Mouse (Mus musculus) erythroblast, embryonic 14.5 days (primary cell): ENCODE measurements around the gene Vmn1r188. TPM values are rescaled to one million over a fixed set of nuclear protein-coding genes. Genes with fewer than 3 reads are reported as not detected.
A peak's percentile ranks its signal among the peaks of the same experiment; 100 is the strongest.
"Not testable (repeated sequence)": the region's sequence is repeated elsewhere in the genome, so short reads cannot be mapped to it uniquely, and the experiment has no call there.

ENCODE experiments used
- H3K27me3 ChIP-seq: 2 replicates; pipeline ENCODE4 v1.6.1; 2012; ENCODE audit warnings: inconsistent platforms; ENCODE audit not compliant: control insufficient read depth
- H3K36me3 ChIP-seq: 2 replicates; pipeline ENCODE4 v1.6.1; 2012; ENCODE audit warnings: mild to moderate bottlenecking, inconsistent platforms; ENCODE audit not compliant: control insufficient read depth
- H3K4me1 ChIP-seq: 2 replicates; pipeline ENCODE4 v1.6.1; 2012; ENCODE audit warnings: inconsistent platforms; ENCODE audit not compliant: control insufficient read depth
- H3K4me3 ChIP-seq: replicated peaks from 2 replicates; pipeline ENCODE3; 2012; ENCODE audit warnings: moderate library complexity, mild to moderate bottlenecking, inconsistent platforms
- H3K9me3 ChIP-seq: 2 replicates; pipeline ENCODE4 v1.6.1; 2012; ENCODE audit warnings: low read length, inconsistent platforms, mixed read lengths; ENCODE audit not compliant: control insufficient read depth
- GATA1 ChIP-seq: IDR thresholded peaks from 2 replicates; pipeline ENCODE4 v1.6.1; 2012; ENCODE audit warnings: low read length, inconsistent platforms, mixed read lengths
- TAL1 ChIP-seq: IDR thresholded peaks from 3 replicates; pipeline ENCODE4 v1.6.1; 2012; ENCODE audit warnings: low read length, inconsistent platforms, mixed read lengths
- polyA plus RNA-seq: library from polyadenylated mRNA; stranded (reverse); fragments of >175 nt; gene quantifications from 2 replicates; pipeline ENCODE4 v1.2.3, GENCODE M21; 2012

Gene Vmn1r188
- polyA plus RNA-seq: not detected in 2 replicates

DNA sequence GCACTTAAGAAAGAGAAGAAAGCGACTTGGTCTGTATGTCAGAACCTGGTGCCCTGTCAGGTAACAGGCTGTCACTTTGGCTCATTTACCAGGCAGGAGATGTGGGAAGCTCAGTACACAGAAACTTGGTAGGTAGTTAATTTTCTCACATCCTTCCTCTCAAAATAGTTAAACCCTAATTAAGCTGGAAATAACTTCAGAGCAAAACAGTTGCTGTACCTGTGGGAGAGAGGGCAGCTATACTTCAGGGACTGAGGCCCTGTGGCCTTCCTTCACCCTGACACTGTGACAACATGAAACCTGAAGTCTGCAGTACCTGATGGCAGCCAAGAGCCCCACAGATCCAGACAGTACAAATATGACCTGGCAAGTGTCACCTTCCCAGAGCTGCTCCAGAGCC is at the start of gene Vmn1r188:
TSS of gene Vmn1r188 (plus strand) at position 301 of the 400 bp plus-strand sequence.
- H3K36me3 ChIP-seq, H3K27me3 ChIP-seq, H3K4me3 ChIP-seq, H3K4me1 ChIP-seq, H3K9me3 ChIP-seq: not testable (repeated sequence)

DNA sequence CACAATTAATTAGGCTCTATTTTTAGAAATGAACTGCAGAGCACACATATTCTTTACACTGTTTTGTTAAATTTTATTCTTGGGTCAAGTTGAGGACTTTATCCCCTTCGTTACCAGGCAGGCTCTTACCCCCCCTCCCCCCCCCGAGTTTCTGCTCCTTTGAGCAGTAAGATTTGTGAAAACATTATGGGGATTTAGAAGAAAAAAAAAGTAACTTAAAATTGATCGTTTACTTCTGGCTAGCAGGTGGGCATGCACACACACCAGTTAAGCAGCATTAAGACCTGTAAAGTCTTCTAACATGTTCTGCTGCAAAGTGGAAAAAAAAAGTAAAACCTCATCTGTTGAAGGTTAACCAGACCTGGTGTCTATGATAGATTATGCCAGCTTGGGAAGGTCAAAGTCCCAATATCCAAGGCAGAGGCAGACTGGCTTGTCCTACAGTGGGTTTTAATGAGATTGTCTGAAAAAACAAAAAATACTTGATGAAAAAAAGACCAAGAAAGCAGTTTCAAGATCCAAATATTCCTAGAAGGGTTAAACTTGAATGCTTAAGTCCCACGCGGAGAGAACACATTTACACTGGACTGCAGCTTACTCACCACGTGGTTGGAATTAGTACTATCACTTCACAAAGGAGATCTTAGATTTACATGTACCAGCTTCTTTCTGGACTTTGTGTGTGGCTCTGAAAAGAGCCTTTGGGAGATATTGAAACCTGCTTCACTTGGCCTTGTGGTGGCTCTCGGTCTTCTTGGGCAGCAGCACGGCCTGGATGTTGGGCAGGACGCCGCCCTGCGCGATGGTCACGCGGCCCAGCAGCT is 49.6 kb upstream of the Vmn1r188 start:
- H3K4me3 ChIP-seq: peak overlapping the region; percentile 74
- H3K27me3 ChIP-seq: no peaks in the 10 kb centered on the region
- H3K36me3 ChIP-seq: peaks cover 14% of the 10 kb centered on the region
- no peaks in the 10 kb centered on the region for H3K9me3 ChIP-seq
- TF ChIP-seq TAL1 (no peak), GATA1 (no peak)
- H3K4me1 ChIP-seq: peaks cover 63% of the 10 kb centered on the region

DNA sequence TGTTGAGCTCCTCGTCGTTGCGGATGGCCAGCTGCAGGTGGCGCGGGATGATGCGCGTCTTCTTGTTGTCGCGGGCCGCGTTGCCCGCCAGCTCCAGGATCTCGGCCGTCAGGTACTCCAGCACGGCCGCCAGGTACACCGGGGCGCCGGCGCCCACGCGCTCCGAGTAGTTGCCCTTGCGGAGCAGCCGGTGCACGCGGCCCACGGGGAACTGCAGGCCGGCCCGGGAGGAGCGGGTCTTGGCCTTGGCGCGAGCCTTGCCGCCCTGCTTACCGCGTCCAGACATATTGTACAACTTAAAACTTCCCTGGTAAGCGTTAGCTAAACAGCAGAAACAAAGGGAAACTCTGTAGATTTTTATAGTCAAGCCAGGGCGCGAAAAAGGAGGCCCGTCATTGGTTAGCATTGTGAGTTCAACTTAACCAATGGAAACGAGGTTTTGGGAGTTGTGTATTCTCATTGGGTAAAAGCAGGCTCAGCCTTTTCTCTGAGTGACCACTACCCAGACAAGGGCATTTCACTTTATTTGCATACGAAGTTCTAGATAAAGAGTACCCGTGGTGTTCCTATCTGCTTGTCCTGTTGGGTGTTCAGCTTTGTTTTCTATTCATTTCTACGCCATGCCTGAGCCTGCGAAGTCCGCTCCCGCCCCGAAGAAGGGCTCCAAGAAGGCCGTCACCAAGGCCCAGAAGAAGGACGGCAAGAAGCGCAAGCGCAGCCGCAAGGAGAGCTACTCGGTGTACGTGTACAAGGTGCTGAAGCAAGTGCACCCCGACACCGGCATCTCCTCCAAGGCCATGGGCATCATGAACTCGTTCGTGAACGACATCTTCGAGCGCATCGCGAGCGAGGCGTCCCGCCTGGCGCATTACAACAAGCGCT is 48.7 kb upstream of the Vmn1r188 start, which contains the start of the genes Hist1h2ah and Hist1h2bk:
TSS of gene Hist1h2ah (minus strand) at position 302 of the 882 bp plus-strand sequence.
TSS of gene Hist1h2bk (plus strand) at position 604 of the 882 bp plus-strand sequence.
- Histone ChIP-seq H3K36me3 (peaks cover 14% of the 10 kb centered on the region), H3K4me3 (peak within 1 kb of the TSS; percentile 78), H3K4me1 (peaks cover 65% of the 10 kb centered on the region)
- H3K9me3 ChIP-seq, H3K27me3 ChIP-seq: not testable (repeated sequence)

DNA sequence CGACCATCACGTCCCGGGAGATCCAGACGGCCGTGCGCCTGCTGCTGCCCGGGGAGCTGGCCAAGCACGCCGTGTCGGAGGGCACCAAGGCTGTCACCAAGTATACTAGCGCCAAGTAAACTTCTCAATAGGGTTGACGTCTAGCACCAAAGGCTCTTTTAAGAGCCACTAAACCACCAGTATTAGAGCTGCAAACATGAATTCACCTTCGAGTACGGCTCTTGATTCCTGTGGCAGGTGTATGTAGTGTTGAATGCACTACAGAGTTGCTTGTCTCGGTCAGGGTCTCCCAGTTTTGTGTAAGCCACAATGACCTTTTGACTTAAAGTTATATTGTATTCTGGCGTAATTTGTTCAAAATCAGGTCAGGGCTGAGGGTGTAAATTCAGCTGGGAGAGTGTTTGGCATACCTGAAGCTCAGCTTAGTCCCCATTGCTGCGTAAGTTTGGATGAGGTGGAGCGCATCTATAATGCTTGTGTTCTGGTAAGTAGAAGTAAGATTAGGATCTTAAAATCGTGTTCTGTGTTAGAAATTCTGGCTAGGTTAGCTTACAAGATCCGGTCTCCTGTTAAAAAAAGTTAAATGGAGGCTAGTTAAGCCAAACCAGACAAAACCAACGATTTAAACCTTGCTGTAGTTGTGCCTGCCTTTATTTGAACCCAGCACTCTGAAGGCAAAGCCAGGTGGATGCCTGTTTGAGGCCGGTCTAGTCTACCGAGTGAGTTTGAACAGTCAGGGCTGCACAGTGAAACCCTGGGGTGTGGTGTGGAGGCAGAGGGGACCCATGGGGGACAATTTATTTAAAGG is 47.9 kb upstream of the Vmn1r188 start:
- TF ChIP-seq TAL1: no peak
- TF ChIP-seq GATA1: no peak
- peaks cover 12% of the 10 kb centered on the region for H3K36me3 ChIP-seq
- no peaks in the 10 kb centered on the region for H3K27me3 ChIP-seq
- H3K4me3 ChIP-seq: peak overlapping the region; percentile 78
- peaks cover 63% of the 10 kb centered on the region for H3K4me1 ChIP-seq
- no peaks in the 10 kb centered on the region for H3K9me3 ChIP-seq

DNA sequence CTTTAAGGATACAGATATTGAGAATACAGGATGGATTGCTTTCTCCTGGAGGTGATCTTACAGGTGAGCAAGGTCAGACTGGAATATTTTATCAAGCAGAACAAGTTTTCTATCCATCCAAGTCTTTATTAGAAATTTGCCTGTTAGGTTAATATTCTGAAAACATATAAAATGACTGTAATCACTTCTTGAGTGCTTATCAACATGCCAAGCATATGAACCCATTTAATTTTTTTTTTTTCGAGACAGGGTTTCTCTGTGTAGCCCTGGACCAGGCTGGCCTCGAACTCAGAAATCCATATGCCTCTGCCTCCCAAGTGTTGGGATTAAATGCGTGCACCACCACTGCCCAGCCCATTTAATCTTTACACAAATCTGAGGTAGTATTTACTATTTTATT is 47.3 kb upstream of the Vmn1r188 start:
- H3K4me1 ChIP-seq: peaks cover 65% of the 10 kb centered on the region
- no peaks in the 10 kb centered on the region for H3K27me3 ChIP-seq
- peak overlapping the region; percentile 78 for H3K4me3 ChIP-seq
- TF ChIP-seq GATA1: no peak
- no peak for TF ChIP-seq TAL1
- H3K9me3 ChIP-seq: no peaks in the 10 kb centered on the region
- H3K36me3 ChIP-seq: peaks cover 8% of the 10 kb centered on the region

DNA sequence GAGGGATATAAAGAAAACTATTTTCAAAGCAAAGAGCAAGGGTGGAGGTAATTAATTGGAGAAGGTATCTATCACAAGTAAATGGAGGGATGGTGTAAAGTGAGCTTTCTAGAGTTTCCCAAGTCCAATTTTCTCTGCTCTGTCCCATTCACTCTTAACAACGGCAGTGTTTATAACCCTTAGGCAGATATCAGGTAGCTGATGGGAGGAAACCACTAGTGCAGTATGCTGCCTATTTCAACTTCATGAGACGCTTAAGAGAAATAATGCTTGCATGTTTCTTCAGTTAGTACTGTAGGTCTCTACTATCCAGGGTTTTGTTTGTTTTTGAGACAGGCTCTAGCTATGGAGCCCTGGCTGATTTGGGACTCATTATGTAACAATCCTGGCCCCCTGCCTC is 46.8 kb upstream of the Vmn1r188 start:
- peaks cover 68% of the 10 kb centered on the region for H3K4me1 ChIP-seq
- no peak for TF ChIP-seq GATA1
- TF ChIP-seq TAL1: no peak

DNA sequence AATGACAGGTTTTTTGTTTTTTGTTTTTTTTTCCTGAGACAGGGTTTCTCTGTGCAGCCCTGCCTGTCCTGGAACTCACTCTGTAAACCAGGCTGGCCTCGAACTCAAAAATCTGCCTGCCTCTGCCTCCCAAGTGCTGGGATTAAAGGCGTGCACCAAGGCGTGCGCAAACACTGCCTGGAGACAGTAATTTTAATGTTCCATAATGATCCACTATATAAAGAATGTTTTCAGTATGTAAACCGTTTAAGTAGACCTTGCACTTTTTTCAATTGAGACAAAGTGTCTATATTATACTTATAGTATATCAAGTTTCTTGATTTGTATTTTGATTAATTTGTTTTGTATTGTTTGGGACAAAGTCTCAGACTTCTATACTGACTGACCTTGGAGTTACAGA is 44.9 kb upstream of the Vmn1r188 start:
- no peaks in the 10 kb centered on the region for H3K36me3 ChIP-seq
- H3K4me1 ChIP-seq: peaks cover 65% of the 10 kb centered on the region
- H3K27me3 ChIP-seq: no peaks in the 10 kb centered on the region
- TF ChIP-seq GATA1 (no peak), TAL1 (no peak)
- no peaks in the 10 kb centered on the region for H3K9me3 ChIP-seq
- H3K4me3 ChIP-seq: peak overlapping the region; percentile 78

More for the DNA sequence above, 46.8 kb upstream of the Vmn1r188 start:
- Histone ChIP-seq H3K4me3 (peak overlapping the region; percentile 78), H3K9me3 (no peaks in the 10 kb centered on the region), H3K36me3 (peaks cover 8% of the 10 kb centered on the region), H3K27me3 (no peaks in the 10 kb centered on the region)

DNA sequence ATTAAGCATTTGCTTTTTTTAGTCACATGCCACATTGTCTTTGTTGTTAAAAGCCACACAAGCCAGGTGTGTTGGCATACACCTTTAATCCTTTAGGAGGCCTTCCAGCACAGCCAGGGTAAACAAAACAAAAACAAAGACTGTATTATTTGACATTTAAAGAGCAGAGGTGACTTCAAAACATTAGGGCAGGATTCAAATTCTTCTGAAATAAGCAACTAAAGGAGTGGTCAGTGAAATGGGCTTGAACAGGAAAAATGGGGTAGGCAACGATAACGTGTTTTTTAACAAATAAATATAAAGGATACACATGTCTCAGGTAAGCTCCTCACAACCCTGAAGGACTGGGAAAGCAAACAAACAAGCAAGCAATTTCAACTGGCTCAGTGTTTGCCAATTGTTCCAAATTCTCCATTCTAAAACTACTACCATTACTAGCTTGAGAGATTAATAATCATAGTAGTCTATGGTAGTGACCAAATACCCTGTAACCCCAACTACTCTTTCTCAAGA is 44.2 kb upstream of the Vmn1r188 start:
- Histone ChIP-seq H3K36me3 (no peaks in the 10 kb centered on the region), H3K9me3 (no peaks in the 10 kb centered on the region), H3K4me3 (peak overlapping the region; percentile 78), H3K4me1 (peaks cover 71% of the 10 kb centered on the region), H3K27me3 (no peaks in the 10 kb centered on the region)
- TF ChIP-seq GATA1: no peak
- TF ChIP-seq TAL1: no peak
